Mouse (Mus musculus) myocyte (in vitro differentiated cells): ENCODE data around the gene 4931414P19Rik. TPM values are rescaled to one million over a fixed set of nuclear protein-coding genes. Genes with fewer than 3 reads are reported as not detected.

ENCODE experiments used
- H3K27me3 ChIP-seq: one replicate; pipeline ENCODE4 v1.6.1; 2011; ENCODE audit not compliant: control insufficient read depth, insufficient read depth, insufficient read length
- H3K36me3 ChIP-seq: one replicate; pipeline ENCODE4 v1.6.1; 2011; ENCODE audit not compliant: control insufficient read depth, insufficient read depth
- H3K4me2 ChIP-seq: one replicate; pipeline ENCODE4 v1.6.1; 2011; ENCODE audit warnings: low read depth, control low read depth
- H3K4me3 ChIP-seq: one replicate; pipeline ENCODE4 v1.5.1; 2011; ENCODE audit warnings: mild to moderate bottlenecking, control low read depth, moderate library complexity
- H3K79me2 ChIP-seq: one replicate; pipeline ENCODE4 v1.6.1; 2011; ENCODE audit not compliant: control insufficient read depth, insufficient read depth
- H3ac ChIP-seq: one replicate; pipeline ENCODE4 v1.6.1; 2011; ENCODE audit not compliant: control insufficient read depth, insufficient read length
- CEBPB ChIP-seq: IDR thresholded peaks from 2 replicates; pipeline ENCODE4 v1.6.1; 2011; ENCODE audit warnings: mild to moderate bottlenecking, moderate library complexity; ENCODE audit not compliant: poor library complexity, insufficient read depth, severe bottlenecking
- E2F4 ChIP-seq: IDR thresholded peaks from one replicate; pipeline ENCODE4 v1.6.1; 2011; ENCODE audit warnings: mild to moderate bottlenecking, control low read depth, moderate library complexity; ENCODE audit not compliant: insufficient read depth
- MAX ChIP-seq: IDR thresholded peaks from one replicate; pipeline ENCODE4 v1.6.1; 2011; ENCODE audit warnings: low read depth, mild to moderate bottlenecking, control low read depth
- MYOD1 ChIP-seq, 3 experiments: IDR thresholded peaks; one replicate each; pipeline ENCODE4 v1.6.1; 2011; ENCODE audit warnings: control low read depth in 2 of 3, low read depth in 2 of 3, mild to moderate bottlenecking in 2 of 3, moderate library complexity in 1 of 3; ENCODE audit not compliant: insufficient read length in 2 of 3, control insufficient read depth in 1 of 3
- MYOG ChIP-seq, 3 experiments: IDR thresholded peaks; one replicate each; pipeline ENCODE4 v1.6.1; 2011; ENCODE audit warnings: control low read depth in 2 of 3, low read depth in 2 of 3, mild to moderate bottlenecking in 2 of 3; ENCODE audit not compliant: insufficient read length in 2 of 3, control insufficient read depth in 1 of 3, insufficient read depth in 1 of 3
- POLR2A ChIP-seq: IDR thresholded peaks from one replicate; pipeline ENCODE4 v1.6.1; 2011; ENCODE audit warnings: low read depth, mild to moderate bottlenecking, control low read depth, moderate library complexity; ENCODE audit not compliant: insufficient read length
- POLR2AphosphoS2 ChIP-seq: IDR thresholded peaks from one replicate; pipeline ENCODE4 v1.6.1; 2011; ENCODE audit warnings: low read depth, control low read depth; ENCODE audit not compliant: insufficient read length
- REST ChIP-seq: IDR thresholded peaks from one replicate; pipeline ENCODE4 v1.6.1; 2011; ENCODE audit warnings: mild to moderate bottlenecking, control low read depth, moderate library complexity; ENCODE audit not compliant: insufficient read depth, insufficient read length
- SRF ChIP-seq: IDR thresholded peaks from one replicate; pipeline ENCODE4 v1.6.1; 2011; ENCODE audit warnings: low read depth; ENCODE audit not compliant: control insufficient read depth, insufficient read length
- TCF12 ChIP-seq: IDR thresholded peaks from one replicate; pipeline ENCODE4 v1.6.1; 2011; ENCODE audit warnings: mild to moderate bottlenecking, control low read depth; ENCODE audit not compliant: poor library complexity, insufficient read depth, severe bottlenecking
- TCF3 ChIP-seq: IDR thresholded peaks from one replicate; pipeline ENCODE4 v1.6.1; 2011; ENCODE audit warnings: low read depth, control low read depth; ENCODE audit not compliant: insufficient read length
- USF1 ChIP-seq: IDR thresholded peaks from one replicate; pipeline ENCODE4 v1.6.1; 2011; ENCODE audit warnings: low read depth, mild to moderate bottlenecking, control low read depth, moderate library complexity
- polyA plus RNA-seq: library from polyadenylated mRNA; unstranded; fragments of >200 nt; fragmentation: generic; extraction: Trizol; gene quantifications from one replicate; pipeline ENCODE4 v1.2.1, GENCODE M21; 2012; ENCODE audit warnings: missing spikeins

4931414P19Rik gene
- polyA plus RNA-seq, 1 experiment, result 7.3 TPM

GRCm38 (mm10) chr14:54583681-54584338 is 22.0 kb downstream of the 4931414P19Rik start:
- H3K27me3 ChIP-seq, result no peaks in the 10 kb centered on the region
- TF ChIP-seq SRF, result no peak
- TF ChIP-seq TCF12, result no peak
- no peak for TF ChIP-seq REST
- TF ChIP-seq MYOD1 (IDR thresholded peaks at IDR 0.05; ENCODE audit: control insufficient read depth in 1 of 3, insufficient read length in 2 of 3, low read depth in 2 of 3), result no peak
- TF ChIP-seq CEBPB, result no peak
- no peak for TF ChIP-seq MAX
- TF ChIP-seq TCF3, result no peak
- no peak for TF ChIP-seq E2F4
- no peak for TF ChIP-seq POLR2AphosphoS2
- TF ChIP-seq USF1, result no peak
- TF ChIP-seq MYOG (IDR thresholded peaks at IDR 0.05; ENCODE audit: control insufficient read depth in 1 of 3, insufficient read depth in 1 of 3, insufficient read length in 2 of 3, low read depth in 2 of 3), result no peak
- TF ChIP-seq POLR2A, result no peak
- no peaks in the 10 kb centered on the region for H3K79me2 ChIP-seq
- no peak overlapping the region for H3ac ChIP-seq
- no peak overlapping the region for H3K4me2 ChIP-seq
- H3K4me3 ChIP-seq, result no peak overlapping the region
- peaks cover 5% of the 10 kb centered on the region for H3K36me3 ChIP-seq

DNA sequence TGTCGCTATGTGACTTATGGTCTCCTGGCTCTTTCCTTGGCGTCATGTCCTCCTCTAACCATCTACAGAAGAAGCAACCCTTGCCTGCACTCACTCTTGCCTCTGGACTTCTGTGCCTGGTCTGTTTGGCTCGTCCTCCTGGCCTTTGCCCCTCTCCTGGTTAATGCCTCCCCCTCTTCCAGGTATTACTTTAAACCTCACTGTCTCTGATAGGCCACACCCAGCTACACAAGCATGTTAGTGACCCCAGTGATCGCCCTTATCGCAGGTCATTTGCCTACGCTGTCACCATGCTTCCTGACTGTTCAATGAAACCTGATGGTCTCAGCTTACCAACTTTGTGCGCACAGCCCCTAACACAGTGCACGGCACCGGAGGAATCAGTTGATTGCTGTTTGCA is 23.3 kb downstream of the 4931414P19Rik start:
- H3K4me2 ChIP-seq, result no peak overlapping the region
- no peak overlapping the region for H3K4me3 ChIP-seq
- TF ChIP-seq MAX (no peak), REST (no peak), SRF (no peak), MYOG (IDR thresholded peaks at IDR 0.05; ENCODE audit: control insufficient read depth in 1 of 3, insufficient read depth in 1 of 3, insufficient read length in 2 of 3, low read depth in 2 of 3) (no peak), TCF3 (no peak), CEBPB (no peak)
- peaks cover 5% of the 10 kb centered on the region for H3K36me3 ChIP-seq
- H3K27me3 ChIP-seq, result no peaks in the 10 kb centered on the region
- H3ac ChIP-seq, result no peak overlapping the region
- no peaks in the 10 kb centered on the region for H3K79me2 ChIP-seq

GRCm38 (mm10) chr14:54579638-54580037 is 26.2 kb downstream of the 4931414P19Rik start:
- H3K79me2 ChIP-seq, result peaks cover 24% of the 10 kb centered on the region
- no peaks in the 10 kb centered on the region for H3K27me3 ChIP-seq
- peaks cover 5% of the 10 kb centered on the region for H3K36me3 ChIP-seq
- H3ac ChIP-seq, result no peak overlapping the region
- TF ChIP-seq TCF3, result no peak
- TF ChIP-seq REST, result no peak
- TF ChIP-seq SRF, result no peak
- TF ChIP-seq POLR2A, result no peak
- TF ChIP-seq TCF12, result no peak
- TF ChIP-seq E2F4, result no peak
- TF ChIP-seq MAX, result no peak
- no peak for TF ChIP-seq CEBPB
- TF ChIP-seq USF1, result no peak
- TF ChIP-seq MYOD1 (IDR thresholded peaks at IDR 0.05; ENCODE audit: control insufficient read depth in 1 of 3, insufficient read length in 2 of 3, low read depth in 2 of 3), result no peak
- no peak for TF ChIP-seq MYOG (IDR thresholded peaks at IDR 0.05; ENCODE audit: control insufficient read depth in 1 of 3, insufficient read depth in 1 of 3, insufficient read length in 2 of 3, low read depth in 2 of 3)
- no peak overlapping the region for H3K4me2 ChIP-seq
- H3K4me3 ChIP-seq, result no peak overlapping the region

DNA sequence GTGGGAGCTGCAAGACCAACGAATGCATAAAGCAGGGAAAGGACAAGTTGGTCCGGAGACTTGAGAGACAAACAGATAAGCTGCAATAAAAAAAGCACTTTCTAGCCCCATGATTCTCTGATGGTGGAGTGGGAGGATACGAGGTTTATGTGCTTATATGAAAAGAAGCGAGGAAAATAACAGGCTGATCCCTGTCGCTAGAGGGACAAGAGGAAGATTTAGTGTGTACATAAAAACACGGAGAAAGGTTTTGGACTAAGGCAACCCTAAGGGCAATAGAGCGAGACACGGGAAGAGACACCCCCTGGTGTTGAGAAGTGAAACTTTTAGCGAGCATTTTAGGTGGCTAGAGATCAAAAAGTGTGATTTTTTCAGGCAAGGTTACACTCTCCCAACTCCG is 27.7 kb downstream of the 4931414P19Rik start:
- TF ChIP-seq TCF3 (no peak), MYOD1 (IDR thresholded peaks at IDR 0.05; ENCODE audit: control insufficient read depth in 1 of 3, insufficient read length in 2 of 3, low read depth in 2 of 3) (no peak)
- Histone ChIP-seq H3K4me3 (peak overlapping the region; percentile 97), H3K4me2 (peak overlapping the region; percentile 99), H3K36me3 (no peaks in the 10 kb centered on the region), H3ac (peak overlapping the region; percentile 95), H3K27me3 (no peaks in the 10 kb centered on the region), H3K79me2 (peaks cover 40% of the 10 kb centered on the region)

DNA sequence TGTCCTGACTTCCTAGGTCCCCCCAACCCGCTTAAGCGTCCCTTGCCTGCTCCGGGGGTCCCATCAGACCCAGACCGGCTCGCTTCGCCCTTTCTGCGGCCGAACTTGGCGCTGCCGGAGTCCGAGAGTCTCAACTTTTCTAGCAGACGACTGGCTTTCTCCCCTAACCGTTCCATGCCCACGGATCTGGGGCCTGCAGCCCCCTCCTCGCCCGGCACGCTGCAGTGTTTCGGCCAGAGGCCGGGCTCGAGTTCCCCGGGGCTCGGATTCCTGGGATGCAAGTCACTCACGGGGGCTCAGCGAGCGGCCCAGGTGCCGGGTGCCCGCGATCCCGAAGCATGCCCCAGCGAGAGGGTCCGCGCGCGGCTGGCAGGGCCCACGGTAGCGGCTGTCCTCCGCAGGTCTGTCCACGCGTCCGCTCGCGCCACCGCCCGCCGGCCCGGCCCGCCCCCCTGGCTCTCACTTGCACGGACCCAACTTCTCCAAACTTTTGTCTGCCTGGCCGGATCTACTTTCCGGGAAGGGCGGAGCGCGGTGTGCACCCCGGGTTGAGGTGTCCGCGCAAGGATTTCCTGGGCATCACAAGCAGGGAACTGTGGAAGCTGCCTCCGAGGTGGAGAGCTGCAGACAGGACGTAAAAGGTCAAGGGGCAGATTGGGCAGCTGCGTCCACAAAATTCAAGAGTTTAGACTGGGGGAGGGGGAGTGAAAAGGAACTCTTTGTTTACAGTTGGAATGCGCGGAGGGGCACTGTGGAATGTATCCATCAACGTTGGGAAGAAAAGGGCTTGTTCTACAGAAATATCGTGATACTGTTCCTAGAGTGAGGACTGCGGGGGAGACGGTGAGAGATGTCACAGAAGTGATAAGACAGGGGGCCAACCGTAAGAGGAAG is 28.5 kb downstream of the 4931414P19Rik start, which contains the start of gene Ajuba:
TSS of gene Ajuba (minus strand) at position 470 of the 894 bp plus-strand sequence.
- peak within 1 kb of the TSS; percentile 97 for H3K4me3 ChIP-seq
- H3K4me2 ChIP-seq, result peak within 1 kb of the TSS; percentile 99
- peaks cover 47% of the 10 kb centered on the region for H3K79me2 ChIP-seq
- no peaks in the 10 kb centered on the region for H3K36me3 ChIP-seq
- peak within 1 kb of the TSS; percentile 95 for H3ac ChIP-seq
- TF ChIP-seq POLR2AphosphoS2, result peak; percentile 79
- TF ChIP-seq USF1, result no peak
- peak; percentile 84 for TF ChIP-seq POLR2A
- no peak for TF ChIP-seq SRF
- no peak for TF ChIP-seq TCF3
- no peak for TF ChIP-seq MYOD1 (IDR thresholded peaks at IDR 0.05; ENCODE audit: control insufficient read depth in 1 of 3, insufficient read length in 2 of 3, low read depth in 2 of 3)
- TF ChIP-seq MYOG (IDR thresholded peaks at IDR 0.05; ENCODE audit: control insufficient read depth in 1 of 3, insufficient read depth in 1 of 3, insufficient read length in 2 of 3, low read depth in 2 of 3), result peak in 2 of 3 experiments; percentile 7 to 45
- H3K27me3 ChIP-seq, result no peaks in the 10 kb centered on the region
